Mouse (Mus musculus) ES-CJ7 (cell line): ENCODE data around the gene Fam198b.
A peak's percentile ranks its signal among the peaks of the same experiment; 100 is the strongest.

Experiments
- DNase-seq: peaks from one replicate; pipeline ENCODE4 v3.0.0; 2011; ENCODE audit warnings: low read depth, low spot score

Gene Fam198b

DNA sequence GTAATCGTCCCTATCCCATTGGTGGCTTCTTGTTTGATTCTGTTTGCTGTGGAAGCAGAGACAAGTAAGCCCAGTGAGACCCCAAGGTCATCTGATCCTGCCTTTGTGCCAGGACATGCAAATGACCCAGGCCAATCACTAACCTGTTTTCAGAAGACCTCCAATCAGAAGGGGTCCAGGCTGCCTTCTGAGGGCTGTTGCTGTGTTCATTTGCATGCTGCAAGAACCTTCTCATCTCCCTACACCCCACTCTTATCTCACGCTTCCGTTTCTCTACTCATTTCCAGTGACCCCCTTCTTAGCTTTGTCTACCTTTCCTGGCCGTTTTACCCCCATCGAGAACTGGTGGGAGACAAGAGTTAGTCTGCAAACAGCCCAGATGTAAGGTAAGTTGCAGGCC lies at the start of gene Fam198b:
Gene Fam198b, plus strand, starts transcription at position 229 of the 400 bp plus-strand sequence.
- DNase-seq: peak; percentile 29

DNA sequence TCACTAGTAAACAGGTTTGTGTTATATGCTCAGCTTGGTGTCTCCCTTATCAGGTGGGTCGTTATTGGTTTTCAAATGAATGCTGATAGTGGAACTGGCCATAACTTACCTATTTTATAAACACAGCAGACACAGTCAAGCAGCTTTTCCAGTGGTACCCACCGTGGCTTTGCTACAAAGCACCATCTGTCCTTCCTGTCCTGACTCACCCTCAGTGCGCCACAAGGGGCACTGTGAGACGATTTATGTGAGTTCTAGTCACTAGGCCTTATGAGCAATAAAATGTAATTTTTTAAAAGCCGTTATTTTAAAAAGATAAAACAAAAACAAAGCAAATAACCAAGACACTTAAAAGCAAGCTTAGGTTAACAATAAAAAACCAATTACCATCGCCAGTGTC lies 45.6 kb upstream of the Fam198b start:
- peak; percentile 25 for DNase-seq

DNA sequence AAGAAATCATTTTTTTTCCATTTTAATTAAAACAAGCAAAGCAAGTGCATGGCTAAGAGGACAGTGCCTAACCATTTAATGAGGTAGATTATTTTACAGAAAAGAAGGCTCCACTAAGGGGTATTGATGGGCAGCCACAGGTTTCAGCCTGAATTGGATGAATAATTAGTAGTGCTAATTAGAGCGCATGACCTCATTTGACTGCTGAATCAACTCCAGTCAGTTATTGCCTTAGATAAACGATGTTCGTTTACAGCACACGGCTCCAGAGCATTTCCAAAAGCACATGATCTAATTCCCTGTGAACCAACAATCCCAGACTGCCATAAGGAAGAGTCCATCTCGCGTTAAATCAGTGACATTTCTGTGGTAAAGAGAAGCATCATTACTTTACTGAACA lies 42.9 kb upstream of the Fam198b start:
- no peak for DNase-seq

DNA sequence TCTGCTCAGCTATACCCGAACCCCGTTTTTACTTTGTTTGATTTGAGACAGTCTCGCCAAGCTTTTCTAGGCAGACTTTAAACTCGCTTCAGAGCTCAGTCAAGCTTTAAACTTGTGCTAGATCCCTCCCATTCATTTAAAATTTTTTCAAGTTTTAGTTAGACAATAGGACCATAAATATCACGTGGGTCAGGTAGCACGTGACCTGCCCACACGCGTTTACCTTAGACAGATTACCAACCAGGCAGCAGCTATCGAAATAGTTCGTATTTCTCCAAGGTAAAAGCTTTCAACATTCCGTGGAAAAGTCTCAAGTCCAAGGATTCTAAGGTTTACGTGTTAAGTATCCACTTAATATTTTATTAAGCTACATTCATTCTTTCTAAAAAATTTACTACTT lies 42.2 kb upstream of the Fam198b start:
- peak; percentile 86 for DNase-seq

DNA sequence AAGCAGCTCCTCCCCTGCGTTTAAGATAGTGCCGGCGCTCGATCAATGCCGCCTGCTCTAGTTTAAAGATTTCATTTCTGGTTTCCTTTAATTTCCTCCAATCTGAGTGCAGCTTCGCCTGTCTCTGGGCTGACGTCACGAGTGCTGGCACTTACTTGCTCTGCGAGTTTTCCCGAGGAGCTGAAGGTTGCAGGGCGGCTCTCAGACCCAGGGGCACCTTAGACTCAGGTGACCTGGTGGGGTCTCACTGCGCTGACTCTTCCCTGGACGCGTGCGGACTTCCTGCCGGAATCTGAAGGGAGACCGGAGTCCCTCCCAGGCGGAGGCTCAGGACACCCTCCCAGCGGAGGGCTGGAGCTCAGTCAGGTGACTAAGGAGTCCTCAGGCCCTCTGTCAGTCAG lies 41.7 kb upstream of the Fam198b start:
- peak; percentile 78 for DNase-seq

DNA sequence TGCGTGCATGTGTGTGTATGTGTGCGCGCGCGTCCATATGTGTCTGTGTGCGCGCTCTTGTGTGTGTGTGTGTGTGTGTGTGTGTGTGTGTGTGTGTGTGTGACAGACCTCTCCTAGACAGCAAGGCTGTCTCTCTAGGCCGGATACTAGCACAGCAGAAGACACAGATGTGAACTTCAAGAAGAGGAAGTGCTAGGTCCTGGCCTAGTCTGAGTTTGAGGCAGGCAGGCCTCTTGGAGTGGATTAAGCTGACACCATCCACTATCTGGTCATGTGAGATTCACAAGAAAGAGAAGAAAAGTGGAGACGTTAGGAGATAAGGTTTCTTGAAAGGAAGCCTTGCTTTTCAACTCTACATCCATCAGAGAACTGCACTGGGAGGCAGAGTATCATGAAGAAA lies 40.3 kb upstream of the Fam198b start:
- DNase-seq: no peak

DNA sequence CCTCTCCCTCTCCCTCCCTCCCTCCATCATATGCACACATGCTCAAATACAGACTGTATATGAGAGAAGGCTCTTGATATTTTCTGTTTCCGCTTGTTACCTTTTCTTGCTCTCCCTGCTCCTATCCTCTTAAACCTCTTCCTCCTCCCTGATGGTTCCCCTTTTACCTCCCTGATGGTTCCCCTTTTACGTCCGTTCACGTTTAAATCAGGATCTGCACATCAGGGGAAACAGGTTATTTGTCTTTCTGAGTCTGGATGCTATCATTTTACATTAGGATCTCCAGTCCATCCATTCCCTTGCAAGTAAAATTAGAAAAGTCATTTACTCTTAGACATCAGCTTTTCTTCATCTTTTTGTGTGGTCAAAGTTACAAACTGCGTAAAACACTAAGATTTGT lies 37.7 kb upstream of the Fam198b start:
- DNase-seq: no peak

DNA sequence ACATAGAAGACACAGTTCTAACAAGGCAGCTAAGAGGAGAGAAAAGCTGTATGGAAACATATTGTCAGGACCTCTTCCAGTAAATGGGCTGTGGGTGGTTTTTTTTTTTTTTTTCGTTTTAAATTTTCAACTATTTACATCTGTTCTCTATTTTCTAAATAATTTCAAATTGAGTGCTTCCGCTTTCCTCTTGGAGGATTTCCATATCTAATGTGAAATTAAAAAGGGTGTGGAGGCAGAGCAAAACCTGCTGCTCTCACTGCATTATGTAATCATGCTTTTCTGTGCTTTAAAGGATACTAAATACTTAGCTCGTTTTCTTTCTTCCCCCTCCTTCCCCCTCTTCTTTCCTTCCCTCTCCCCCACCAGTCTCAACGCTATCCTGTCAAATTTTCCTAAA lies 35.5 kb upstream of the Fam198b start:
- no peak for DNase-seq

DNA sequence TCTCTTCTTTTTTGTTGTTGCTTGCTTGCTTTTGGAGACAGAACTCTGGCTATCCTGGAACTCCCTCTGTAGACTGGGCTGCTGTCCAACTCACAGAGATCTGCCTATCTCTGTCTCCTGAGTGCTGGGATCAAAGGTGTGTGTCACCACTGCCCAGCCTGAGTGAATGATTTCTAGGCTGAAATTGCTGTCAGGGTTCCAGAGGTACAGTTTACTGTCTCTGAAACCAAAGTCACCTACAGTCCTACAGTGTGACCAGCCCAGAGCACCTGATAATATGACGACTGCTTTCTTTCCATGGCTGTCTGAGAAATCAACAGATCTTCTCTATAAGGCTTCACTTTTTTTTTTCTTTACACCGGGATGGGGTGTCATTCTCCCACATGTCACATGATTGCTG lies 34.7 kb upstream of the Fam198b start:
- no peak for DNase-seq

DNA sequence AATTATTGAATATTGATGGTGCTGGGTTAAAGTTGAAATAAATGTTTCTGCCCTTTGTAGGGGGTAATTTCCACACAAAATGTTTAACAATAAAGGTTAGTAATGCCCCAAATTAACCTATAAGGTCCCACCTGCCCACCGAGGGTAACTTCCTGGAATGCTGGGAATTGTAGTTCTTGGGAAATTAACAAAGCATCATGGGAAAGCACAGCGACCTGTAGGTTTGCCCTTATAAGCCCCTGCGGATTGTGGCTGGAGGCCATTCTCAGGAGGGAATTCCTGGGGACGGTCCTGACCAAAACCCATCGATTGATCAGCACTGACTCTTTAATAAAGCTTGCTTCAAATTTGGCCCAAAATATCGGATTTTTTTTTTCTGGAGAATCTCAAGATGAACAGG lies 33.7 kb upstream of the Fam198b start:
- DNase-seq: peak; percentile 32

DNA sequence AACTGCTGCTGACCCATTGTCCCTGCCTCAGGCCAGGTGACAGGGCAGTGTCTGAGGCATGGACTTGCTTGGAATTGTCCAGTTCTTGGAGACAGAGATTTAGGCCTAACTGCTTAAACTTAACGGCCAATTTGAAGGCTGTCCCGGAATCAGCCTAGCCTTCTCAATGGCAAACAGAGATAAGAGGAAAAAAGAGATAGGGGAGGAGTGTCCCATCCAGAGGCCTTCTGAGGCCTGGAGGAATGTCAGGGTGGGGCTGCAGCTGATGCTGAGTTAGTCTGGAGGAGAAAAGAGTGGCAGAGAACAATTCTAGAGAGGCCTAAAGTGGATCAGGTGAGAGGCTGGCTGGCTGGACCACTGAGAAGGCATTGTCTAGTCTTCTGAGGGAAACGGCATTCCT lies 32.2 kb upstream of the Fam198b start:
- no peak for DNase-seq

DNA sequence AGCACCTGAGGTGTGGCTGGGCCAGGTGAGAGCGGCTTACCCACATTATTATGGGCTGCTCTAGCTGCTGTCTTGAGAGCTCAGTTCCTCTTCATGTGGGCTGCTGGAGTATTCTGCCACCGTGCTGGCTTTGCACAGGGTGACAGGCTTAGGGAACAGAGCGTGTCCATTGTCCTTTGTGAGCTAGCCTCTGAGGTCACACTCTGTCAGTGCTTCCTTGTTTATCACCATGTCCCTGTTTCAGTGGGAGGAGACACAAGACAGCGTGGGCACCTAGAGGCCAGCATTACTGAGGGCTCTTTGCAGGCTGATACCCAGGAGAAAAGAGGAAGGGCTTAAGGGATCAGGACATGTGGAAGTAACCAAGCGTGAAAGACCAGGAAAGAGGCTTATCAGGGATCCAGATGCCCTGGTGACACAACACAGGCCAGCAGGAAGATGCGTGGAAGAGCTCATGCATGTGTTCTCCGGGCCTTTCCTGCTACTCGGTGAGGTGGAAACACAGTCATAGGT lies 31.6 kb upstream of the Fam198b start, which contains the start of gene Tmem144:
Gene Tmem144, minus strand, starts transcription at position 120 of the 513 bp plus-strand sequence.
- no peak for DNase-seq

DNA sequence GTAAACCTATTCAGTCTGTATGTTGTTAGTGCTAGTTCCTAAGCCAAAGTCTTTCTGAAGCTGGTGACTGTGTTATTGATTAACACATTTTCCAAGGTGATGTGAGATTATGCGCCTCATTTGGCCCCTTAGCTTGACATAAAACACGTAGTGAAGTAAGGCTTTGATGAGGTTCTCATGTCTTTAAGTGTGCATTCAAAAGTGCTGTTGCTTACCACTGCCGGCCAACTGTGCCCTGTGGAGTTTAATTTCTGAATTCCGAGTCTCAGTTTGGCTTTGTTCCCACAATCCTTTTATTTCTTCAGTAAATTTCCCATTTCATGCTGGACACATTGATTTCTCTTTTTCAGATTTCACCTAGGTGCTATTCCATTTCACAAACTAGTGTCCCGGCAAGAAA lies 26.6 kb upstream of the Fam198b start:
- DNase-seq: no peak

DNA sequence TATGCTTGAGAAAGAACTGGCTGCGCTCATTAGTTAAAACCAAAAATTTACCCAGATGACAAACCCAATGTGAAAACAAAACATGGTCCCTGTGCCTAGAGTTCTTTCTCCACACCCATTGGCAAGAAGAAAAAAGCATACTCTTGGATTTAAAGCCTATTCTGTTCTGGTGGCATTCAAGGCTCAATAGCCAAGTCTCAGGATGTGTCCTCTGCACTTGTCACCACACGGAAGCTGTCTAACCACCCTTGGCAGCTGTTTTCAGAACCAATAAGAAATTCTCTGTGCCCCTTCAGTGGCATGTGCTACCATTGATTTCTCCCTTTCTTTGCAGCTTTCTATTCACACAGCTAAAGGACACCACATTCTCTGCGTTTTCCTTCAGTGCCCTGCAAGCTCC lies 26.1 kb upstream of the Fam198b start:
- no peak for DNase-seq

DNA sequence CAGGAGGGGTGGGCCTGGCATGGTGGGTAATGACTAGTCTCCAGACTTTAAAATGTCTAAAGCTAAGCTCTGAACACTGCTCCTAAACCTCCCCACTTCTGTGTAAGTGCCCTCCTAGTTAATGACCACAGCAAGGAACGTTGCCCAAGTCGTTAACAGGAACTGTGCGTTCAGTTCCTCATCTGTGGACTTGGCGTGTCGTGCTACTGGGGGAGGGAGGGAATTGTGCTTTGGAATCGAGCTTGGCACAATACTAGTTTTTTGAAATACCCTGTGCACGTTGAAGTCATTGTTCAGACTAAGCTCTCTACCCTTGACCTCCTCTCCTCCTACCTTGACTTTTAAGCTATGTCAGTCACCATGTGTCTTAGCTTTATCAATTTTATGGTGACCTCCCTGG lies 19.5 kb upstream of the Fam198b start:
- no peak for DNase-seq

DNA sequence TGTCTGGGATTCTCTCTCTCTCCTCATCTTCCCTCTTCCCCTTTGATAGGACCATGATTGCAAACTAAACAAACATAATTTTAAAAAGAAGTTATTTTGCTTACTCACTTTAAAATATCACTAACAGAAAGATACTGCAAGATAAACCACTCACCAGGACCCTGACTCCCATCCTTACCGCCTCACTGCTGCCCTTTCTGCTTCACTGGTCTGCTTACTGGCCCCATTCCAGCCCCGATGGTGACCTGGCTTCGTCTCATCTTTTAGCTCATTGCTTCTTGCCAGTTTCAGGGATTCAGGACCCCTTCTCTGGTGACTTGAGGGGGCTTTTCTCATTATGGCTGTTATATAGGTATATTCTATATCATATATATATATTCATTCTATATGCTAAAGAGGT lies 18.2 kb upstream of the Fam198b start:
- DNase-seq: no peak

DNA sequence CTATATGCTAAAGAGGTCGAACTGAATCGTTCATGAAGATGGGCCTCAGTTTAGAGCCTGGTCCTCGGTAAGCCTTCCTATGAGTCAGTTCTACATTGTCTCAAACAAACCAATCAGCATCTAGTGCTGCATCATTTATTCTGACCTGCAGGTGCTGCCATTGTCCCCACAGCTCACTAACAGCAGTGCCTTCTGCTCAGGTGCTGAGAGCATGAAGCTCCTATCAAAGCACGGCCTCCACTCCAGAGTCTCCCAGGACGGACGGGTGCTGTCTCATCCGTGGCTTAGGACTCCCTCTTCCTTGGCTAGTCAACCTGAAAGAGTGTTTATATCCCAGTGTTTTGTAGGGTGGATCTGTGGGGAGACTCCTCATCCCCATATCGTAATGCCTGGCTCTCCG lies 17.8 kb upstream of the Fam198b start:
- no peak for DNase-seq

DNA sequence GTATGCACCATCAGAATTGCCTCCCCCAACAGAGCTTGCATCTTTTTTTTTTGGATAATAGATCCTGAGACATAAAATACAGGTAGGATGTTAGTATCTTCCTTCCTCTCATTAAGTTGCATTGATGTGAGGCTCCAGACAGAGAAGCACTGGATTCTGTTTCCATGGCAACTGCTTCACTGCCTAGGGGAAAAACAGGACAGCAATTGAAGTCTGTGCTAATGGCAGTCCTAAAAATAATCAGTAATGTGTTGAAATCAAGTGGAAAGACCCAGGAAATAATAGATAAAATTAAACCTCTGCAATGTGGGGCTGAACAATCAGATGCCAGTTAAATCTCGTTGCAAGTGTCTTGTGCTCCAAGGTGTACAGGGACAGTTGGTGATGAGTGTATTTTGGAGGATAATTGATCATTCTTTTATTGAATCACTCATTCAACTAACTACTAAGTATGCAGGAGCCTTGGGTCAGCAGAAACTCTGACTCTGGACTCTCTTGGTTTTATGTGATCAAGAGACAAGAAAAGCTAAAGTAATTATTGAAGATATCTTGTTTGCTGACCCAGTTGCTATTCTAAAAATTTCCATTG lies 17.1 kb upstream of the Fam198b start:
- DNase-seq: no peak

DNA sequence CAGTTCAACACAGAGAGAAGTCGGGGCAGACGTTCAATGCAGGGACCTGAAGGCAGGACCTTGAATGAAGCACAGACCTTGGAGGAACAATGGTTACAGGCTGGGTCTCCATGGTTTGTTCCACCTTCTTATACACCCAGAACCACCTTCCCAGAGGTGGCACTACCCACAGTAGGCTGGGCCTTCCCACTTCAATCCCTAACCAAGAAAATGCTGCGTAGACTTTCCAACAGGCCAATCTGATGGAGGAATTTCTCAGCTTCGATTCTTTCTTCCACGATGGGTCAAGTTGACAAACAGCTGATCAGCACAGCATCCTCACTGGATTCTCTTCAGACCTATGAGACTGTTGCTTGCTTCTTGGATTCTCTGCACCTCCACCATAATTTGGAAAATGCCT lies 8.9 kb upstream of the Fam198b start:
- no peak for DNase-seq

DNA sequence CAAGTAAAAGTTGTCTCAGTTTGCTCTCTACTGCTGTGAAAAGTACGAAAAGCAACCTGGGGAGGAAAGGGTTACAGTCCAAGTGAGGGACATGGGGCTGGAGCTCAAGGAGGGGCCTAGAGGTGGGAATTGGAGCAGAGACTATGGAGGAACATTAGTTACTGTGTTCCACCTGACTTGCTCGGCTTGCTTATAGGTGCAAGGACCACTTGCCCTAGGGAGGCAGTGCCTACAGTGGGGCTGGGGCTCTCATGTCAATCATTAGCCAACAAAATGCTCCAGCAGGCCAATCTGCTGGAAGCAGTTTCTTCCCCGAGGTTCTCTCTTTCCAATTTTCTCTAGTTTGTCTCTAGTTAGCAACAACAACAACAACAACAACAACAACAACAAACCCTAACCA lies 6.0 kb upstream of the Fam198b start:
- no peak for DNase-seq

DNA sequence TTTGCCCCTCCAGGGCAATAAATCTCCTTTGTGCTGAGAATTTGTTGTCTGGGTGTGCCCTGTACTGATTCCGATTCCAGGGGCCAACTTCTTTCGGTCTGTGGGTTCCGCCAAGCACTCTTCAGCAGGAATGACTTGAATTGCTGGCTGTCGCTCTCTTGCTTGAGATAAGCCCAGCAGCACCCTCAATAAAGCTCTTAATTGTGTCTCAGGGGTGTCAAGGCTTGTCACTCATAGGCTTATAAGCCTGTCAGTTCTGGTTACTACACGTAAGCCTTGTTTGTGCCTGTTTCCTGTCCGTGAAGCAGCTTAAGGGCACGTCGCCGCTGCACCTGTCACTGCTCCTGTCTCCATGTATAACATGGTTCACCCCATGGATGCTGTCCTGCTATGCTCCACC lies 5.1 kb upstream of the Fam198b start:
- DNase-seq: no peak

DNA sequence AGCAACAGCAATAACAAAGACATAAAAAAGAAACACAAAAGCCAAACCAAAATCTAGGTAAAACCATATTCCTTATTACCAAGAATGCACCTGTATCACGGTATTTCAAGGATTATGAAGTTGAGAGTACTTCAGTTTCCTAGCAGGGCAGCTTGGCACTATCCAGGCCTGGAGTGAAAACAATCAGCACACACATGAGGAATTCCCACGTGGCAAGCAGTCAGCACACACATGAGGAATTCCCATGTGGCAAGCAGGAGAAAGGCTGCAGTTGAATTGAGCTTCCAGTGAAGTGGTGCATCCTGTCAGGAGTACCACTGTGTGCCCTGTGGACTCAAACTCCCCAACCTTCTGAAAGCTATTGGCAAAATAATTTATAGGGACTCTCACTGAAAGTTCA lies 2.7 kb upstream of the Fam198b start:
- no peak for DNase-seq

DNA sequence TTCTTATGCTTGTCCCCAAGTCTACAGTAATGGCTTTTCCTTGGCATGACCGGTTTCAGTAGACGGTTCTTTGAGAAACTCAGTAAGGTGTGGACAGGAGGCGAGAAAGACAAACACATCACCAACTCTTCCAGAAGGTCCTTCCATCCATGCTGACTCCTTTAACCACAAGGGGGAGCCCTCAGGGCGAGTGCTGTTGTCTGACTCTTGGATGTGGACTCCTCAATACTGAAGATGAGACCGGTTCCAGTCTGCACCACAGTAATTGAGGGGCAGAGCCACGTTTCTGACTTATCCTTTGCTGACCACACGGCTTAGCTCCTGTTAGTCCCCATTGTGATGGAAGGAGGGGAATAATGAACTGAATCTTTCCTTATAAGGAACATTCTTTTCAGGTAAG lies 1.2 kb upstream of the Fam198b start:
- peak; percentile 74 for DNase-seq

DNA sequence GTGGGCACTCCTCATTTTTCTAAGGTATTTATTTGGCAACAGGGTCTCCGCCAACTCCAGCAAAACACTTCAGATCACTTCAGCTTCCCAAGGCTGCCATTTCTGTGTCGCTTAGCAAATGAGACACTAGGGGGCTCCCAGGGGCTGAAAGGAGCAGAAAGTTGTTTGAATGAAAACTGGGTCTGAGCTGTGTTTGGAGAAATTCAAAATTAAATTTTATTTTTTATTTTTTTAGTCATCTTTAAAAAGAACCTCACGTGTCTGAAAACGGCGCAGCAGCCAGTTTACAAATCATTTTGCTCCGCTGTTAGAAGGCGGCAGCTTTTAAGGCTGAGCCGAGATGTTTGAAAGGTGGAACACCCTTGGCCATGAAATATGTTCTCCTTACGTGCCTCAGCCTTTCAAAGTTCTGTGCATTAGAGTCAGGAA lies 442 bp downstream of the Fam198b start:
- peak; percentile 48 for DNase-seq
